Mouse (Mus musculus): ENCODE results near the gene Ndel1. TPM values are rescaled to one million over a fixed set of nuclear protein-coding genes. Genes with fewer than 3 reads are reported as not detected.

Ndel1 gene
- polyA plus RNA-seq (2012; rRNA removed), result 102 and 103 TPM in 2 replicates

DNA sequence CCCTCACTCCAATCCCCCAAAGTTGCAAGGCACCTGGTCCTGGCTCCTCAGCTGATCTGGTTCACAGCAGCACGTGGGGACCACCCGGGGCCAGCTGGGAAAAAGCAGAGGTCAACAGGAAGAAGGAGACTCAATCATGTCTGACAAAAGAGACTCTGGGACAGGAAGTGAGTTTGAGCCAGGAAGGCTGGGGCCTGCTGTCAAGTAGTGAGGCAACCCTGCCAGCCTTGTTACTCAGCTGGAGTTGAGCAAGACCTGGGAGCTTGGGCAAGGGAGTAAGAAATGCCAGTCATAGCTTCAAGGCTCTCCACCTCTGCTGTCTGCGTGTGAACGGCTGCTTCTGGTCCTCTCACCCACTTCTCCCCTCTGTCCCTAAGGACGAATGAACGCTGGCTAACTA lies at the start of gene Ndel1:
Ndel1 (minus strand) TSS at position 111 of the 400 bp plus-strand sequence.
- Histone ChIP-seq H3K4me1 (ENCODE audit: control insufficient read depth, insufficient read depth, low read length) (no peaks in the 10 kb centered on the region), H3K27ac (ENCODE audit: insufficient read depth, low read length) (no peak within 1 kb of the TSS), H3K4me3 (ENCODE audit: insufficient read depth, low read length) (no peak within 1 kb of the TSS)
- TF ChIP-seq POLR2A (IDR thresholded peaks at IDR 0.05; ENCODE audit: extremely low read depth, insufficient read depth, low read length) (no peak), CTCF (IDR thresholded peaks at IDR 0.05; ENCODE audit: extremely low read depth, insufficient read depth, low read length) (no peak)

DNA sequence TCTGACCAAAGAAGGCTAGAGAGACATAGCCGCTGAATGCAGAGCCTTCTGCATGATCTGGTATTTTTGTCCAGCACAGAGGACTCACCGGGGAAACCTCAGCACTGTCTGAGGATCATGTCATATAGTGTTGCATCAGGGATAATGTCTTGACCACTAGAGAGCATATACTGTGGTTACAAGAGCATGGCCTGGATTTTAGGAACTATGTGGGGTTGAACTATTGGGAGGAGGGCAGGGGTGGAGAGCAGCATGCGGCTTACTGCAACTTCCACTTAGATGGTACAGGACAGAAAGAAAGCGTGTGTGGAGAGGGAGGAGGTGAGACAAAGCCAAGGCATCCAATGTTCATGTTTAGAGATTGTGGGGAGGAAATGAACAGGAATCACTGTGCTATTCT lies 42.9 kb upstream of the Ndel1 start:
- no peak overlapping the region for H3K27ac ChIP-seq (ENCODE audit: insufficient read depth, low read length)
- H3K4me3 ChIP-seq (ENCODE audit: insufficient read depth, low read length), result no peak overlapping the region
- no peak for TF ChIP-seq POLR2A (IDR thresholded peaks at IDR 0.05; ENCODE audit: extremely low read depth, insufficient read depth, low read length)
- no peak for TF ChIP-seq CTCF (IDR thresholded peaks at IDR 0.05; ENCODE audit: extremely low read depth, insufficient read depth, low read length)
- H3K4me1 ChIP-seq (ENCODE audit: control insufficient read depth, insufficient read depth, low read length), result no peaks in the 10 kb centered on the region

DNA sequence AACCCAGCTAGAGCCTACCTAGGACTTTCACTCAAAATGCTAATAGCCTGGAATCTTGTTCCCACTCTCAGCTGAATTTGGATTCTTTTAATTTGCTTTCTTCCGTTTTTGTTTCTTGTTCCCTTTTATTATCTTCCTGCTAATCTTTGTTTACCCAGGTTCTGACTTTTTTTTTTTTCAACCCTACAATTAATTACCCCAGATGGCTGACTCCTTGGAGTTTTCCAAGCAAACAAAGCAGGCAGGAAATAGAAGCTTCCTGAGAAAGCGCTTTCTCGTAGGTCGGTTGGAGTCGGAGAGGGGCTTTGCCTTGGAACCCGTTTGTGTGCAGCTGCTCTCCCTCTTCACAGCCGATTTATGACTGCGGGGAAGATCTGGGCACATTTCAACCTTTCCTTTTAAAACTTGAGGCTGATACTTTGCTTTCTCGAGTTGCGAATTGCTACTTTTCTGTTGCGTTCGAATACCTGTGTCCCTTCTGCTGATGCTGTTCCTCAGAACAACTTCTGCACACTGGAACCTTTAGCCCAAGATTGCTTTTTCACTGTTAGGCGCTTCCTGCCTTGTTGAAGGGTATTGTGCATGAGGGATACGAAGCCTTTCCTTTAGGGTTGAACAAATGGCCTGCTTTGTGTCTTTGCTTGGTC lies 40.0 kb upstream of the Ndel1 start:
- no peak overlapping the region for H3K4me3 ChIP-seq (ENCODE audit: insufficient read depth, low read length)
- TF ChIP-seq CTCF (IDR thresholded peaks at IDR 0.05; ENCODE audit: extremely low read depth, insufficient read depth, low read length) (no peak), POLR2A (IDR thresholded peaks at IDR 0.05; ENCODE audit: extremely low read depth, insufficient read depth, low read length) (no peak)
- H3K4me1 ChIP-seq (ENCODE audit: control insufficient read depth, insufficient read depth, low read length), result no peaks in the 10 kb centered on the region
- H3K27ac ChIP-seq (ENCODE audit: insufficient read depth, low read length), result no peak overlapping the region

DNA sequence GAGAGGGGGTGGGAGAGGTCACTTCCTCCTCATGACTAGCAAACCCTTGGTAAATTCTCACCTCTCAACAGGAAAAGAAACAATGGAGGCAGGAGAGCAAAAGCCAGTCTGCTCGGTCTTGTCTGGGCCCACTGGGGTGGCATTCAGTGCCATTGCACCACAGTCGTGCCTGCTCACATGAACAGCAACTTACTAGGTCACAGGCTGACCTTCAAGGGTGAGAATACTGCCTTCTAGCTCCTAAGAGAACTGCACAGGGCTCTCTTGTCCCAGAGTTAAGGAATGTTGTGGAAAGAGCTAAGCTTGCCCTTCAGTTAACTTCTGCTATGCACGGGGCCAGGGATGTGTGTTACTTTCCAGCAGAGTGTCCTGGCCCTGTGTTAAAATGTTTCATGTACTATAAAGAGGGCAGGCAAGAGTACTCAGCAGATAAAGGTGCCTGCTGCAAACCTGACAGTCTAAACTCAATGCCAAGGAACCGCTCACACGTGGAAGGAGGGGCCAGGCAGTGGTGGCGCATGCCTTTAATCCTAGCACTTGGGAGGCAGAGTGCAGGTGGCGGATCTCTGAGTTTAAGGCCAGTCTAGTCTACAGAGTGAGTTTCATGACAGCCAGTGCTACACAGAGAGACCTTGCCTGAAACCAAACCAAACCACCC lies 37.3 kb upstream of the Ndel1 start:
- TF ChIP-seq CTCF (IDR thresholded peaks at IDR 0.05; ENCODE audit: extremely low read depth, insufficient read depth, low read length), result no peak
- TF ChIP-seq POLR2A (IDR thresholded peaks at IDR 0.05; ENCODE audit: extremely low read depth, insufficient read depth, low read length), result no peak
- Histone ChIP-seq H3K4me3 (ENCODE audit: insufficient read depth, low read length) (no peak overlapping the region), H3K27ac (ENCODE audit: insufficient read depth, low read length) (no peak overlapping the region), H3K4me1 (ENCODE audit: control insufficient read depth, insufficient read depth, low read length) (no peaks in the 10 kb centered on the region)

DNA sequence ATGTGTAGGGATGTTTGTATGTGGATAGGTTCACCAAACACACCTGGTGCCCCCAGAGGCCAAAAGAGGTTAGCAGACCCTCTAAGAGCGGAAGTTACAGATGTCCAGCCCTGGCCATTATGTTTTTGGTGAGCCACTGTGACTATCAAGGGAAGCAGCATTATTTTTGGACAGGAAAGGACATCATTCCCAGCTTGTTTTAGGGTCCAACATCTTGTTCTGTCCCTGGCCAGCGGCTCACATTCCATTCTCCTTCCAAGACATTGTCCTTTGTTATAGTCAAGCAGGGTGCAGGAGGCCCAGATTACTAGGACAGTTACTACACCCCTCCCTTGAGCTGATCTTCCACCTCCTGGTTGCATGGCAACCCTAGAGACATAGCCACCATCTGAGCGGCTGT lies 35.6 kb upstream of the Ndel1 start:
- Histone ChIP-seq H3K4me1 (ENCODE audit: control insufficient read depth, insufficient read depth, low read length) (no peaks in the 10 kb centered on the region), H3K27ac (ENCODE audit: insufficient read depth, low read length) (no peak overlapping the region), H3K4me3 (ENCODE audit: insufficient read depth, low read length) (no peak overlapping the region)
- TF ChIP-seq POLR2A (IDR thresholded peaks at IDR 0.05; ENCODE audit: extremely low read depth, insufficient read depth, low read length) (no peak), CTCF (IDR thresholded peaks at IDR 0.05; ENCODE audit: extremely low read depth, insufficient read depth, low read length) (no peak)

DNA sequence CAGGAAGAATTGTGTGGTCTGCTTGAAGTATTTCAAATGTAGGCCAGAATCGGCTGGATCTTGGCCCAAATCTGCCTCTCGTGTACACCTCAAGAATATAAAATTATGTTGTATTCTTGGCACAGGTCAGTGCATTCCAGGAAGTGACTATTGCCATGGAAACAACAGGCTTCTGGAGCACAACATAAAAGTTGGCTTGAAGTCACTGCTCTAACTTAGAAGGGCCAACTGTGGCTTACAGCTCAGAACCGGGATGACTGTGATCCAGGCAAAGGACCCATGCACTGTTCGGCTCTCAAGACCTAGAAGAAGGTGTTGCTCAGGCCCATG lies 34.8 kb upstream of the Ndel1 start:
- Histone ChIP-seq H3K27ac (ENCODE audit: insufficient read depth, low read length) (no peak overlapping the region), H3K4me1 (ENCODE audit: control insufficient read depth, insufficient read depth, low read length) (no peaks in the 10 kb centered on the region), H3K4me3 (ENCODE audit: insufficient read depth, low read length) (no peak overlapping the region)
- no peak for TF ChIP-seq CTCF (IDR thresholded peaks at IDR 0.05; ENCODE audit: extremely low read depth, insufficient read depth, low read length)
- TF ChIP-seq POLR2A (IDR thresholded peaks at IDR 0.05; ENCODE audit: extremely low read depth, insufficient read depth, low read length), result no peak

DNA sequence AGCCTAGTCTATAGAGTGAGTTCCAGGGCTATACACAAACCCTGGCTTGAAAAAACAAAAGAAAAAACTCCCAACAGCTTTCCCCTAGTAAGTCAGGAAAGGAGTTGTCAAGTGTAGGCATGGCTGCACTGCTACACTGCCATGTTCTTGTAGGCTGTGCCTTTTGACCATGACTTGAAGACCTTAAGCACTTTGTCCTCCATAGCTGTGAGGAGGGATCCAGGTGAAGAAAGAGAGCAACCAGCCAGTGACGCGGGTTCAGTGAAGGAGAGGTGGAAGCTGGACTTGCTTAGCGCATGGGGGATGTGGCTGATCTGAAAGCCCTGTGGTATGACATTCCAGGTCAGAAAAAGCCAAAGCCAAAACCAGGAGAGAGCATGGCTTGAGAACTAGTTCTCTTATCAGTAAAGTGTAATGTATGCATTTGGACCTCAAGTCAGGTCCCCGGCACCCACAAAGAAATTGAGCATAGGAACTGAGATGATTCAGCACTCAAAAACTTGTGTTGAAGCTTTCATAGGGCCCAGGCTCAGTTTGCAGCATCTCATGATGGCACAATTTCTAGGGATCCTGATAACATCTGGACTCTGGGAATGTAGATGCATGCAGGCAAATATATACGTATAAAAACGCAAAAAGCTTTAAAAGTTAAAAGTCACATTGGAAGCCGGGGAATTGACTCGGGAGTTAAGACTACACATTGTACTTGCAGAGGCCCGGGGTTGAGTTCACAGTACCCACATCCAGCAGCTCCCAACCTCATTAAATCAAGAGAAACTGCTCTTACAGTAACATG lies 34.2 kb upstream of the Ndel1 start:
- Histone ChIP-seq H3K4me3 (ENCODE audit: insufficient read depth, low read length) (no peak overlapping the region), H3K27ac (ENCODE audit: insufficient read depth, low read length) (no peak overlapping the region), H3K4me1 (ENCODE audit: control insufficient read depth, insufficient read depth, low read length) (no peaks in the 10 kb centered on the region)
- TF ChIP-seq CTCF (IDR thresholded peaks at IDR 0.05; ENCODE audit: extremely low read depth, insufficient read depth, low read length), result no peak
- TF ChIP-seq POLR2A (IDR thresholded peaks at IDR 0.05; ENCODE audit: extremely low read depth, insufficient read depth, low read length), result 0 out of 2 replicates have a peak, but pooled peaks have one; percentile 16

DNA sequence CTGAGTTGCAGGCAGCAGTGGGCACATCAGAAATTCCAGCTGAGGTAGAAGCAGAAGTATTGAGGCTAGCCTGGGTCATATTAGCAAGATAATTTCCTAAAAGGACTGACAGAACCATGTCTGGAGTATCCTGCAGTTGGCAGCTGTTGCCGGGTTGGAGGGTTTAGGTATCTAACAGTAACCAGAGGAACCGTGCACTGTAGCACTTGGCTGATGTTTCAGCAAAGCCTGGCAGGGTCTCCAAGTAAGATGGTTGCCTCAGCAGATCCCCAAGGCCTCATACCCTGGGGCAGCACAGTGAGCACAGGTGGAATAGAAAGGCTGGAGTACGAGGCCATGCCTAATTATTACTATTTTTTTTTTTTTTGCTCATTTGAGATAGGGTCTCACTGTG lies 33.5 kb upstream of the Ndel1 start:
- TF ChIP-seq POLR2A (IDR thresholded peaks at IDR 0.05; ENCODE audit: extremely low read depth, insufficient read depth, low read length) (no peak), CTCF (IDR thresholded peaks at IDR 0.05; ENCODE audit: extremely low read depth, insufficient read depth, low read length) (no peak)
- Histone ChIP-seq H3K4me1 (ENCODE audit: control insufficient read depth, insufficient read depth, low read length) (no peaks in the 10 kb centered on the region), H3K27ac (ENCODE audit: insufficient read depth, low read length) (no peak overlapping the region), H3K4me3 (ENCODE audit: insufficient read depth, low read length) (no peak overlapping the region)

DNA sequence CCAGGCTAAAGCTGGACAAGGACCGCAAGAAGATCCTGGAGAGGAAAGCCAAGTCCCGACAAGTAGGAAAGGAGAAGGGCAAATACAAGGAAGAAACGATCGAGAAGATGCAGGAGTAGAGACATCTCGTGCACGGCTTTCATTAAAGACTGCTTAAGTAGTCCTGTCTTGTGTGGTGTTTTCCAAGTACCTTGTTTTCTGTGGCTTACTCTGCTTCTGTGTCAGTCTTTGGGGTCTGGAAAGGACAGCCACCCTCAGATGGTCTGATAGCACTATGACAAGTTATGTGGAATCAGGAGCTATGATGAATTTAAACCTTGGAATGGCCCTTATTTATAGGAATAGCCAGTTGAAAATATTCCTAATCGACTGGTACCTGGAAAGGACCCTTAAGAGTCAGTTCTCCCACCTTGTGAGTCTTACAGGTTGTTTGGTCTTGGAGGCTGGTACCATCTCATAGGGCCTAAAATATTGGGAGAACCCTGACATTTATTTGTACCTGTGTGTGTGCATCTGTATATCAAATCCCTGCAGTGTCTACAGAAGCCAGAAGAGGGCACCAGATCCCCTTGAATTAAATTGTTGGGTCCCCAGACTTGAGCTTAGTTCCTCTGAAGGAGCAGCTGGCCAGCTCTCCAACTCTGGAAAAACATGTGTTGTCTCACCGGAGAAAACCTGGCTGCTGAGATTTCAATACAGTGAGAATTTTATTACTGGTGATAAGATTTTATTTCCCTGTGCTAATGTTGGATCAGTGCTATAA lies 32.9 kb upstream of the Ndel1 start:
- TF ChIP-seq POLR2A (IDR thresholded peaks at IDR 0.05; ENCODE audit: extremely low read depth, insufficient read depth, low read length) (no peak), CTCF (IDR thresholded peaks at IDR 0.05; ENCODE audit: extremely low read depth, insufficient read depth, low read length) (peak; percentile 59)
- H3K4me3 ChIP-seq (ENCODE audit: insufficient read depth, low read length), result no peak overlapping the region
- H3K27ac ChIP-seq (ENCODE audit: insufficient read depth, low read length), result no peak overlapping the region
- H3K4me1 ChIP-seq (ENCODE audit: control insufficient read depth, insufficient read depth, low read length), result no peaks in the 10 kb centered on the region

Data from cortical plate, adult 2 months (tissue).